Mouse (Mus musculus) midbrain, embryonic 14.5 days (tissue): ENCODE results near the gene Bik. TPM values are rescaled to one million over a fixed set of nuclear protein-coding genes. Genes with fewer than 3 reads are reported as not detected.

Experiments used
- ATAC-seq: fragments of 200-750 bp; cut with Nextera tagmentation; 2 replicates; pipeline ENCODE4 v1.8.0; 2017; ENCODE audit warnings: moderate number of reproducible peaks, moderate library complexity; ENCODE audit not compliant: low FRiP score, low TSS enrichment
- DNase-seq: peaks from one replicate; pipeline ENCODE4 v3.0.0-alpha.2; 2015
- H3K27ac ChIP-seq: fragments of 300-500 bp; sonication (generic); replicated peaks from 2 replicates; pipeline ENCODE4 v1.5.1; 2014; ENCODE audit warnings: mild to moderate bottlenecking, low read depth, low read length, moderate library complexity
- H3K27me3 ChIP-seq: fragments of 300-500 bp; sonication (generic); 2 replicates; pipeline ENCODE4 v1.6.1; 2014; ENCODE audit warnings: low read length, control low read depth, mixed read lengths; ENCODE audit not compliant: control insufficient read depth, insufficient read depth
- H3K36me3 ChIP-seq: fragments of 300-500 bp; sonication (generic); 2 replicates; pipeline ENCODE4 v1.6.1; 2014; ENCODE audit warnings: low read length, control low read depth; ENCODE audit not compliant: control insufficient read depth, insufficient read depth
- H3K4me1 ChIP-seq: fragments of 300-500 bp; sonication (generic); 2 replicates; pipeline ENCODE4 v1.6.1; 2014; ENCODE audit warnings: mild to moderate bottlenecking, antibody characterized with exemption, low read length, control low read depth; ENCODE audit not compliant: control insufficient read depth, insufficient read depth
- H3K4me2 ChIP-seq: fragments of 300-500 bp; sonication (generic); 2 replicates; pipeline ENCODE4 v1.6.1; 2014; ENCODE audit warnings: mild to moderate bottlenecking, low read length, moderate library complexity
- H3K4me3 ChIP-seq: fragments of 300-500 bp; sonication (generic); replicated peaks from 2 replicates; pipeline ENCODE4 v1.5.1; 2014; ENCODE audit warnings: low read depth, low read length
- H3K9ac ChIP-seq: fragments of 300-500 bp; sonication (generic); replicated peaks from 2 replicates; pipeline ENCODE4 v1.6.1; 2014; ENCODE audit warnings: mild to moderate bottlenecking, low read length, moderate library complexity
- H3K9me3 ChIP-seq: fragments of 300-500 bp; sonication (generic); 2 replicates; pipeline ENCODE4 v1.6.1; 2016; ENCODE audit warnings: low read length, control low read depth, mixed read lengths; ENCODE audit not compliant: control insufficient read depth
- WGBS: fragments of 180-500 bp; shearing (Covaris S2); extraction: QIAGEN DNeasy Blood & Tissue Kit; methylation state at CpG from one replicate; pipeline ENCODE4 v1.1.7; 2014; 5-methylcytosine and 5-hydroxymethylcytosine counted together
- polyA plus RNA-seq: library from polyadenylated mRNA; unstranded; fragments of >200 nt; fragmentation: Nextera tagmentation; extraction: Ambion mirVana; gene quantifications from 2 replicates; pipeline ENCODE4 v1.2.1, GENCODE M21; 2014

Bik gene
- polyA plus RNA-seq, 1 experiment from 2014 or later, result 0.30 TPM

DNA sequence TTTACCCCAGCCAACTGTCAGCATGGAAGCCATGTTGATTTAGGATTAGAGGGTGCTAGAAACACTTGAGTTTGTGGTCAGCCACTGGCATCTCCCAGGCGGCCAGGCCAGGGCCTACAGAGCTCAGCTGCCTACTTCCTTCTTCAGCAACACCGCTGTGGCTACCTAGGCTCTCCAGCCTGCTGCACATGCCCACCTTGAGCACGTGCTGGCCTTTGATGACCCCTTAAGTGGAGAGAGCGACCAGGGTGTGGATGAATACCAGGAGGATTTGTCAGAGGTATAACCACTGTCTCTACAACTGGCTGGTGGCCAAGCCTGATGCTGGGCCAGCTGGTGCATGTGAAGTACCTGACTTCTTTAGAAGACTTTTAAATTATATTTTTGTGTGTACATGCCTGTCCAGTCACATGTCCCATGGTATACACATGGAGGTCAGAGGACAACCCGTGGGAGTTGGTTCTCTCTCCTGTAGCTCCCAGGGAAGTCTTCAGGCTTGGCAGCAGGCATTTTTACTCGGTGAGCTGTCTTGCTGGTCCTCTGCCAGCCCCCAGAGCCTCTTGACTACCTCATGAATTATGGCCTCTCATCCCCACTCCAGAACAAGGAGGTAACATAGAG lies 48.2 kb downstream of the Bik start:
- Histone ChIP-seq H3K9me3 (no peaks in the 10 kb centered on the region), H3K36me3 (peaks cover 53% of the 10 kb centered on the region), H3K27ac (no peak overlapping the region), H3K27me3 (no peaks in the 10 kb centered on the region), H3K9ac (no peak overlapping the region), H3K4me2 (no peak overlapping the region), H3K4me3 (no peak overlapping the region), H3K4me1 (no peaks in the 10 kb centered on the region)
- DNase-seq (no peak), ATAC-seq (no peak)
- 90% methylated on average over 6 of the region's 6 CpGs for WGBS

DNA sequence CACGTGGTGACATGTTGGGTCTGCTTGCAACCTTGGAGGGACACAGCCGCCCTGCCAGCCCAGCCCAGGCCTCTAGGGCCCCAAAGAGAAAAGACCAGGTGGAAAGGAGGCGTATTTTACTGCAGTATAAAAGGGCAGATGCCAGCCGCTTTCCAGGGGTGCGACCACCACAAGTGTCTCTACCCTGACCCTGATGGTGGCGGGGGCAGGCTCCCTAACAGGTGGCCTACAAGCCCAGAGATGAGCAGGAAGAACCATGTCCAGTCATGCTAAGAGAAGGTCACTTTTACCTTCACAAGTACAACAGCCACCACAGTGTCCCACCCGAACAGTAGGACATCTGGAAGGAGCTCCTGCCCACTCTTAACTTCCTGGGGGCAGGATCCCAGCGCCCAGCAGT lies 48.9 kb downstream of the Bik start:
- Histone ChIP-seq H3K4me1 (no peaks in the 10 kb centered on the region), H3K27ac (no peak overlapping the region), H3K4me3 (no peak overlapping the region), H3K4me2 (no peak overlapping the region), H3K36me3 (peaks cover 60% of the 10 kb centered on the region), H3K9me3 (no peaks in the 10 kb centered on the region), H3K27me3 (no peaks in the 10 kb centered on the region), H3K9ac (no peak overlapping the region)
- DNase-seq (no peak), ATAC-seq (no peak)
- 94% methylated on average over 8 of the region's 8 CpGs for WGBS

DNA sequence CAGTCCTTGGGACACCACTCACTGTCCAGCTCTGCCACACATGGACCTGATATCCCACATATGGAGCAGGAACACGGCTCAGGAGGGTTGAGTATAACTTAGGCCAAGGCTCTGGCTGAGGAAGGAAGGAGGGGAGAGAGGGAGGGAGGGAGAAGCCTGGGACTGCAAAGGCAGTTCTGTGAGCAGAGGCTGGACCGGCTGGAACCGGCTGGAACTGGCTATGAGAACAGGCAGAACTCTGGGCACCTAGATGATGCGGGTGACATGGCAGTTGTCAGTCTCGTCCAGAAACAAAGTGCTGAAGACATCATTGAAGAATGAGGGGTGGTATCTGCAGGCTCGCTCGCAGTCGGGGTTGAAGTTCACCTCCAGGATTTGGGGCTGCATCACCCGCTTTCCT lies 50.0 kb downstream of the Bik start:
- H3K4me1 ChIP-seq, result no peaks in the 10 kb centered on the region
- ATAC-seq (no peak), DNase-seq (no peak)
- no peaks in the 10 kb centered on the region for H3K27me3 ChIP-seq
- peaks cover 71% of the 10 kb centered on the region for H3K36me3 ChIP-seq
- H3K9me3 ChIP-seq, result no peaks in the 10 kb centered on the region
- no peak overlapping the region for H3K9ac ChIP-seq
- H3K27ac ChIP-seq, result no peak overlapping the region
- H3K4me2 ChIP-seq, result no peak overlapping the region
- 91% methylated on average over 9 of the region's 9 CpGs for WGBS
- no peak overlapping the region for H3K4me3 ChIP-seq

DNA sequence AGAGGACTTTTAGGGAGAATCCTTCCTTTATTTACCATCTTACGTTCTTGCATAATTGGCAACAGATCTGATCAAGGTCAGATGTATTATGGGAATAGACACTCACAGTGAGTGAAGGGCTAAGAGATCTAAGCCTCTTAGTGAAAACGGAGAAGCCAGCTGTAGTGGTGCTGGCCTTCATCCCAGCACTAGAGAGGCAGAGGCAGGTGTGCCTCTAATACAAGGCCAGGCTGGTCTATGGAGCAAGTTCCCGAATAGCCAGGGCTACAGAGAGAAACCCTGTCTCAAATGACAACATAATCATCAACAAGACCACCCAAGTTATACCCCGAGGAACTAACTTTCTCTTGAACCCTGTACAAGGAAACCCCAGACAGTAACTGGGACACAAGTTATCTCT lies 56.3 kb downstream of the Bik start:
- Histone ChIP-seq H3K9ac (no peak overlapping the region), H3K4me3 (no peak overlapping the region), H3K36me3 (peaks cover 98% of the 10 kb centered on the region), H3K4me1 (no peaks in the 10 kb centered on the region), H3K4me2 (no peak overlapping the region), H3K27me3 (no peaks in the 10 kb centered on the region), H3K9me3 (peaks cover 5% of the 10 kb centered on the region; the same call in 1 of the 2 replicates), H3K27ac (no peak overlapping the region)
- DNase-seq, result no peak
- ATAC-seq, result no peak
- 77% methylated on average over 4 of the region's 4 CpGs for WGBS

DNA sequence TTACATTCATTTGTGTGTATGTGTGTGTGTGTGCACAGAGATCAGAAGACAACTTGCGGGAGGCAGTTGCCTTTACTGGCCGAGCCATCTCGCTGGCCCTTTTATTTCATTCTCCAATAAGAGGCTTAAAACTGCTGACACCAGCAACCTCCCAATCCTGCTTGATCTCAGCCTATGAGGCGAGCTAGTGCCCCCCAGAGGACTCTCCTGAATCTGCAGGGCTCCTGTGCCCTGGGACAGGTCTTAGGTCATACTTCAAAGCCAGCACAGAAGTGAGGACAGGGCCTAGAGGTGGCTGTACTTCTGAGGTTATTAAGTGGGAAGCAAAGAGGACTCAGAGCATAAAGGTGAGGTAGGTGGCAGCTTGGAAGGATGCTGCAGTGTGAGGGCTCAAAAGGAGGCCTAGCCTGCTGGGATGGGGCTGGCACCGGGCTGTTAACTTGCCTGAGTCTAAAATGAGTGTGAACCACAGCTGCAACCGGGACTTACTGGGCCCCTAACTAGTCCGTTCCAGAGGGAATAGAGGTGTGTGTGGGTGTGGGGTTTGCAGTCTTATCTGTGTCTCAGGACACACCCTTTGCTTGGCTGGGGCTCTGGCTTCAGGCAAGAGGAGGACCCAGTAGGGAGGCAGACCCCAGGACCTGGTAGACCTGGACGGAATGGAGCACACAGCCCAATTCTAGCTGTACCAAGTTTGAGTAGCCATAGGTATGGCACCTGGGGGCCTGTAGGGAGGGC lies 56.9 kb downstream of the Bik start:
- peaks cover 5% of the 10 kb centered on the region; the same call in 1 of the 2 replicates for H3K9me3 ChIP-seq
- DNase-seq, result peak; percentile 48
- H3K4me3 ChIP-seq, result no peak overlapping the region
- no peak overlapping the region for H3K4me2 ChIP-seq
- H3K9ac ChIP-seq, result no peak overlapping the region
- WGBS, result 68% methylated on average over 8 of the region's 8 CpGs
- no peak for ATAC-seq
- H3K4me1 ChIP-seq, result no peaks in the 10 kb centered on the region
- H3K27ac ChIP-seq, result no peak overlapping the region
- H3K27me3 ChIP-seq, result no peaks in the 10 kb centered on the region
- H3K36me3 ChIP-seq, result peaks cover 99% of the 10 kb centered on the region

DNA sequence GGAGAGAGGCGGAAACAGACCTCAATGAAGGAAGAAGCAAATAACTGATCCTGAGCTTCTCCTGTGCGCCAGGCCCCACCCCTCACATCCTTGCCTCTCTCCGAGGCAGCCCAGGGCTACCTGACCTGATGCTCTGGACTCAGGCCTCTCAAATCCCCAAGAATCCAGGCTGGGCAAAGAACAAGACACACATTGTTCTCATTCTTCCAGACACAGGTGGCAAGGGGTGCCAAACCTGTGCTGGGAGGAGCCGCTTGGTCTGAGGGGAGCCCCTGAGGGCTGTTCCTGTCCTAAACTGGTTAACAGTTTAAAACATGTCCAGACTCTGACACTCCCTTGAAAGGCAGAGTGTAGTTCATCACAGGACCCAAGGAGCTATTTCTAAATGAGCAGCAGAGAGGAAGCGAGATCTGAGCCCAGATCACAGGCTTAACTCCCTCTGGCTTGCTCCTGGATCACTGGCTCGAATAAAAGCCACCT lies 58.1 kb downstream of the Bik start:
- Histone ChIP-seq H3K4me2 (no peak overlapping the region), H3K9ac (no peak overlapping the region), H3K9me3 (peaks cover 5% of the 10 kb centered on the region; the same call in 1 of the 2 replicates), H3K4me3 (no peak overlapping the region), H3K4me1 (no peaks in the 10 kb centered on the region), H3K36me3 (peaks cover 89% of the 10 kb centered on the region), H3K27me3 (no peaks in the 10 kb centered on the region), H3K27ac (no peak overlapping the region)
- no peak for ATAC-seq
- no peak for DNase-seq
- WGBS, result 89% methylated on average over 6 of the region's 6 CpGs

DNA sequence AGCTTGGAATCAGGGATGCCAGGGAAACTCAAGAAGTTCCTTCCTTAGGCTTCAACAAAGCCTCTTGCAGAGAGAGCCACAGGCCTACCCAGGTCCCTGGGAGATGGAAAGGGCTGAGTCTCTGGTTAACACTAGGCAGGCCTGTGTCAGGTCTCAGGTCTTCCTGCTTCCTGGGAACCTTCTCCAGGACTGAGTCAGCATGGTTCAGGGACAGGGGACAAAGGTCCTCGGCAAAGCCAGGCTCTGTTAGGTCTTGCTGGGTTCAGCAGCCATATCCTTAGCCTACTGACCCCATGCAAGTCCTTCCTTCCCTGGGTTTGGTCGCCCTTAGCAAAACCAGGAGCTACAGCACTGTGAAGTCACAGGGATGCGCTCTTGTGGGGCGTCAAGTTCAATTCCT lies 64.2 kb downstream of the Bik start:
- no peak overlapping the region for H3K4me3 ChIP-seq
- ATAC-seq (no peak), DNase-seq (no peak)
- no peak overlapping the region for H3K4me2 ChIP-seq
- peaks cover 5% of the 10 kb centered on the region; the same call in 1 of the 2 replicates for H3K9me3 ChIP-seq
- peaks cover 32% of the 10 kb centered on the region for H3K36me3 ChIP-seq
- H3K27ac ChIP-seq, result no peak overlapping the region
- peaks cover 16% of the 10 kb centered on the region for H3K4me1 ChIP-seq
- no peak overlapping the region for H3K9ac ChIP-seq
- H3K27me3 ChIP-seq, result no peaks in the 10 kb centered on the region
- WGBS, result 91% methylated on average over 4 of the region's 4 CpGs

DNA sequence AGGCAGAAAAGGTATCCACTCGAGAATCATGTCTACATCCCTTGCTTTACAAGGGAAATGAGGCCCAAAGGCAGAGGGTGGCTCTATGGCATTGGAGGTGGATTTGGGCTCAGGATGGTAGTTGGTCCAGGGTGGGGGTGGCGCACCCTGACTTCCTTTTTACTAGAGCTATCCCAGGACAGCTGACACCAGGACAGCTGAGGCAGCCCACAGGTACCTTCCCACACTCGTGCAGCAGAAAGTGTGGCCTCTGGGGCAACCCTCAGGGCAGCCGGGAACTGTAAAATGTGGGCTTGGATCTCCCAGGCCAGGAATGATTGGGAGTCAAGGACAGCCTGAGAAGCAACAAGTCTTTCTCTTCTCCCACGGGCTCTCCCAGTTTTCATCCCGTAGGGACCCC lies 65.1 kb downstream of the Bik start:
- 87% methylated on average over 6 of the region's 6 CpGs for WGBS

More for the DNA sequence above, 65.1 kb downstream of the Bik start:
- no peak overlapping the region for H3K4me3 ChIP-seq
- no peak overlapping the region for H3K27ac ChIP-seq
- ATAC-seq (no peak), DNase-seq (no peak)
- no peak overlapping the region for H3K4me2 ChIP-seq
- no peak overlapping the region for H3K9ac ChIP-seq
- peaks cover 23% of the 10 kb centered on the region for H3K36me3 ChIP-seq
- H3K27me3 ChIP-seq, result no peaks in the 10 kb centered on the region
- peaks cover 16% of the 10 kb centered on the region for H3K4me1 ChIP-seq
- no peaks in the 10 kb centered on the region for H3K9me3 ChIP-seq
